Mouse (Mus musculus): ENCODE measurements around the gene B3galt1.

- no peak for TF ChIP-seq CTCF (IDR thresholded peaks at IDR 0.05; ENCODE audit: extremely low read depth, insufficient read depth, insufficient read length, insufficient replicate concordance)
- TF ChIP-seq POLR2A (IDR thresholded peaks at IDR 0.05; ENCODE audit: low read depth, low read length): no peak
These were observed 293.3 kb downstream of the B3galt1 start for GRCm38 (mm10) chr2:67859004-67859403.

Measured in spleen, adult 2 months (tissue).